Mouse (Mus musculus) kidney, postnatal 0 days (tissue): ENCODE data around the gene Dolk. TPM values are rescaled to one million over a fixed set of nuclear protein-coding genes. Genes with fewer than 3 reads are reported as not detected.
A peak's percentile ranks its signal among the peaks of the same experiment; 100 is the strongest.

ENCODE experiments used
- ATAC-seq: fragments of 200-750 bp; cut with Nextera tagmentation; replicated peaks from 2 replicates; pipeline ENCODE4 v1.8.0; 2017; ENCODE audit warnings: low read depth, moderate number of reproducible peaks, moderate TSS enrichment, moderate library complexity; ENCODE audit not compliant: low FRiP score
- DNase-seq: peaks from one replicate; pipeline ENCODE4 v3.0.0-alpha.2; 2016; ENCODE audit warnings: low spot score
- H3K27ac ChIP-seq: fragments of 300-500 bp; sonication (generic); 2 replicates; pipeline ENCODE4 v1.5.1; 2014; ENCODE audit warnings: mild to moderate bottlenecking
- H3K27me3 ChIP-seq: fragments of 300-500 bp; sonication (generic); 2 replicates; pipeline ENCODE4 v1.6.1; 2014; ENCODE audit warnings: low read length, mixed read lengths; ENCODE audit not compliant: insufficient read depth
- H3K36me3 ChIP-seq: fragments of 300-500 bp; sonication (generic); 2 replicates; pipeline ENCODE4 v1.6.1; 2014; ENCODE audit warnings: low read length, mixed read lengths; ENCODE audit not compliant: insufficient read depth
- H3K4me1 ChIP-seq: fragments of 300-500 bp; sonication (generic); replicated peaks from 2 replicates; pipeline ENCODE4 v1.6.1; 2014; ENCODE audit warnings: antibody characterized with exemption, low read length, mixed read lengths; ENCODE audit not compliant: insufficient read depth
- H3K4me2 ChIP-seq: fragments of 300-500 bp; sonication (generic); 2 replicates; pipeline ENCODE4 v1.6.1; 2014; ENCODE audit warnings: mild to moderate bottlenecking, low read length, moderate library complexity, mixed read lengths
- H3K4me3 ChIP-seq: fragments of 300-500 bp; sonication (generic); replicated peaks from 2 replicates; pipeline ENCODE4 v1.5.1; 2014; ENCODE audit warnings: low read depth, low read length
- H3K9ac ChIP-seq: fragments of 300-500 bp; sonication (generic); 2 replicates; pipeline ENCODE4 v1.6.1; 2014; ENCODE audit warnings: low read depth, low read length
- H3K9me3 ChIP-seq: fragments of 300-500 bp; sonication (generic); replicated peaks from 2 replicates; pipeline ENCODE4 v1.6.1; 2016; ENCODE audit warnings: low read length, inconsistent platforms, mixed read lengths
- CTCF ChIP-seq: IDR thresholded peaks from 2 replicates; pipeline ENCODE4 v1.5.1; 2016; ENCODE audit warnings: antibody characterized with exemption, low read depth, mild to moderate bottlenecking, moderate library complexity
- WGBS: fragments of 180-500 bp; shearing (Covaris S2); extraction: QIAGEN DNeasy Blood & Tissue Kit; methylation state at CpG from one replicate; pipeline ENCODE4 v1.1.7; 2014; 5-methylcytosine and 5-hydroxymethylcytosine counted together
- polyA plus RNA-seq: library from polyadenylated mRNA; unstranded; fragments of >200 nt; fragmentation: Nextera tagmentation; extraction: Ambion mirVana; gene quantifications from 2 replicates; pipeline ENCODE4 v1.2.1, GENCODE M21; 2015

Dolk gene
- polyA plus RNA-seq, 1 experiment from 2014 or later, result 33.8 TPM

GRCm38 (mm10) chr2:30319260-30319659, 33.1 kb upstream of the Dolk start:
- Histone ChIP-seq H3K4me1 (no peaks in the 10 kb centered on the region), H3K9ac (no peak overlapping the region), H3K27ac (no peak overlapping the region), H3K4me3 (no peak overlapping the region), H3K4me2 (no peak overlapping the region), H3K36me3 (peaks cover 62% of the 10 kb centered on the region), H3K27me3 (no peaks in the 10 kb centered on the region), H3K9me3 (no peaks in the 10 kb centered on the region)
- WGBS, result 79% methylated on average over 4 of the region's 4 CpGs
- DNase-seq (no peak), ATAC-seq (no peak)
- TF ChIP-seq CTCF, result no peak

GRCm38 (mm10) chr2:30316955-30317354, 30.8 kb upstream of the Dolk start:
- TF ChIP-seq CTCF, result no peak
- 87% methylated on average over 5 of the region's 5 CpGs for WGBS
- no peaks in the 10 kb centered on the region for H3K27me3 ChIP-seq

DNA sequence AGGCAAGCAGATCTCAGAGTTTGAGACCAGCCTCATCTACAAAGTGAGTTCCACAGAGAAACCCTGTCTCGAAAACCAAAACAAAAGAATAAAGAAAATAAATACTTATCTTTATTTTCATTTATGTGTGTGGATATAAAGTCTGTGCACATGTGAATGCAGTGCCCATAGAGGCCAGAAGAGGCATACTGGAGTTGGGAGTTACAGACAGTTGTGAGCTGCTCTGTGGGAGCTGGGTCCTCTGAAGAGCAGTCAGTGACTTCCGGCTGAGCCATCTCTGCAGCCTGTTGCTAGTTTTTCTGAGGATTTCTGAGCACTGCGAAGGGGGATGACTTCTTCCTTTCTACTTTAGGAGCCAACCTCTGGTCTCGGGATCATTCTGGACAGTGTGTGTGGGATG, 30.0 kb upstream of the Dolk start:
- H3K36me3 ChIP-seq, result peaks cover 58% of the 10 kb centered on the region
- peak; percentile 16; the same call in 1 of the 2 replicates for TF ChIP-seq CTCF
- no peak for ATAC-seq

More at GRCm38 (mm10) chr2:30316955-30317354, 30.8 kb upstream of the Dolk start:
- no peak overlapping the region for H3K4me3 ChIP-seq
- H3K27ac ChIP-seq, result no peak overlapping the region
- no peak overlapping the region for H3K4me2 ChIP-seq
- no peaks in the 10 kb centered on the region for H3K4me1 ChIP-seq
- H3K9me3 ChIP-seq, result no peaks in the 10 kb centered on the region
- ATAC-seq (no peak), DNase-seq (no peak)
- H3K9ac ChIP-seq, result no peak overlapping the region
- H3K36me3 ChIP-seq, result peaks cover 59% of the 10 kb centered on the region

GRCm38 (mm10) chr2:30311481-30311880, 25.3 kb upstream of the Dolk start:
- Histone ChIP-seq H3K4me3 (no peak overlapping the region), H3K4me2 (no peak overlapping the region), H3K4me1 (no peaks in the 10 kb centered on the region), H3K27me3 (no peaks in the 10 kb centered on the region), H3K27ac (no peak overlapping the region), H3K9me3 (no peaks in the 10 kb centered on the region), H3K9ac (no peak overlapping the region), H3K36me3 (peaks cover 70% of the 10 kb centered on the region)
- ATAC-seq, result no peak
- TF ChIP-seq CTCF, result no peak
- no peak for DNase-seq
- WGBS, result 86% methylated on average over 2 of the region's 2 CpGs

More for the DNA sequence above, 30.0 kb upstream of the Dolk start:
- H3K4me1 ChIP-seq, result no peaks in the 10 kb centered on the region
- H3K9me3 ChIP-seq, result no peaks in the 10 kb centered on the region
- H3K9ac ChIP-seq, result no peak overlapping the region
- H3K27me3 ChIP-seq, result no peaks in the 10 kb centered on the region
- H3K4me3 ChIP-seq, result no peak overlapping the region
- peak; percentile 8 for DNase-seq
- no peak overlapping the region for H3K4me2 ChIP-seq
- no peak overlapping the region for H3K27ac ChIP-seq
- 93% methylated on average over 4 of the region's 4 CpGs for whole genome bisulfite sequencing

DNA sequence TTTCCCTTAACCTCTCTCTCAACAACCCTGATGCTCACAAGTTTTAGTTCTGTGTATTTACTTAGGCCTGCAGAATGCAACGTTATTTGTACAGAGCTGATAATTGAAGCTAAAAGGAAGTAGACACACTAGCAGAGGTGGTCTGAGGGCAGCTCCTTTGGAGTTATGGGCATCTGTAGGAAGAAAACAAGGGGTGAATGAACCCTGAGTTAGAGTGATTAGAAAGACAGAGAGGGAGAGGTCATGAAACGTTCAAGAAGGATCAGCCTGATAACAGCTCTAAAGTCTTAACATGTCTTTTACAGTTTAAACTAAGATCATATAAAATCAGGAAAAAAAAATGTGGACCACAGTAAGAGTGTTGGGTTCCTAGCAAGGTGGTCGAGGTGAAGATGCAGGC, 23.2 kb upstream of the Dolk start:
- DNase-seq, result no peak
- H3K9ac ChIP-seq, result no peak overlapping the region
- 90% methylated on average over 3 of the region's 3 CpGs for WGBS

GRCm38 (mm10) chr2:30306087-30306486, 20.0 kb upstream of the Dolk start:
- Histone ChIP-seq H3K36me3 (peaks cover 71% of the 10 kb centered on the region), H3K4me2 (no peak overlapping the region), H3K27ac (no peak overlapping the region), H3K9ac (no peak overlapping the region), H3K4me1 (no peaks in the 10 kb centered on the region), H3K4me3 (no peak overlapping the region), H3K9me3 (no peaks in the 10 kb centered on the region), H3K27me3 (no peaks in the 10 kb centered on the region)
- no peak for ATAC-seq
- DNase-seq, result no peak
- WGBS, result 92% methylated on average over 7 of the region's 7 CpGs
- no peak for TF ChIP-seq CTCF

More for the DNA sequence above, 23.2 kb upstream of the Dolk start:
- no peak for ATAC-seq
- H3K36me3 ChIP-seq, result peaks cover 64% of the 10 kb centered on the region
- no peaks in the 10 kb centered on the region for H3K27me3 ChIP-seq
- no peak overlapping the region for H3K4me2 ChIP-seq
- H3K4me1 ChIP-seq, result no peaks in the 10 kb centered on the region
- H3K4me3 ChIP-seq, result no peak overlapping the region
- no peak for TF ChIP-seq CTCF
- no peak overlapping the region for H3K27ac ChIP-seq
- no peaks in the 10 kb centered on the region for H3K9me3 ChIP-seq

DNA sequence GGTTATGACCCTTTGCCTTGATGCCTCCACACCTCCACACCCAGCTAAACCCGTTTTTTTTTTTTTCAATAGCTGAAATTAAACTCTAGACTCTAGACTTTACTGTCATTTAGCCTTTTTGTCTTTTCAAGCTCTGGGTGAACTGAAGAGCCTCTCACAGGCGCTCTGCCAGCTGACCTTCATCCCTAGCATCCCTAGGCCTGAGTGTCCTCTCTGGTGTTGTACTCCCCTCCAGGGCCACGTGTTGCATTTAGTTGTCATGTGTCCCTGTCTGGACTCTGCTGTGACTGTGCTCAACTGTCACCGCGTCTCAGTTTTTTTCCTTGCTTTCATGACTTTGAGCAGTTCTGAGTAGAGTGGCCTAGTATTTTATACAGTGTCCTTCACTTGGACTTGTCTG, 13.8 kb upstream of the Dolk start:
- peaks cover 42% of the 10 kb centered on the region for H3K36me3 ChIP-seq
- H3K4me2 ChIP-seq, result no peak overlapping the region
- no peak for ATAC-seq
- H3K4me3 ChIP-seq, result no peak overlapping the region
- no peak for TF ChIP-seq CTCF
- 88% methylated on average over 5 of the region's 5 CpGs for WGBS
- no peak for DNase-seq
- no peaks in the 10 kb centered on the region for H3K4me1 ChIP-seq
- no peaks in the 10 kb centered on the region for H3K27me3 ChIP-seq
- H3K9ac ChIP-seq, result no peak overlapping the region
- no peak overlapping the region for H3K27ac ChIP-seq
- H3K9me3 ChIP-seq, result no peaks in the 10 kb centered on the region
